Mouse (Mus musculus): ENCODE results near the gene Msh4. TPM values are rescaled to one million over a fixed set of nuclear protein-coding genes. Genes with fewer than 3 reads are reported as not detected.
"Not testable (repeated sequence)": the region's sequence is repeated elsewhere in the genome, so short reads cannot be mapped to it uniquely, and the experiment has no call there.

Gene Msh4
- polyA plus RNA-seq, 1 experiment from 2014 or later = 0.09 TPM

- Histone ChIP-seq H3K4me1 (peaks cover 17% of the 10 kb centered on the region), H3K36me3 (no peaks in the 10 kb centered on the region), H3K27me3 (ENCODE audit: insufficient read depth, poor library complexity, severe bottlenecking) (peaks cover 10% of the 10 kb centered on the region), H3K9me3 (no peaks in the 10 kb centered on the region), H3K4me3 (no peak overlapping the region), H3K27ac (peak overlapping the region; percentile 70)
- peak; percentile 71 for DNase-seq (ENCODE audit: low spot score)
- WGBS = 62% methylated on average over 6 of the region's 6 CpGs
Observed at GRCm38 (mm10) chr3:153832654-153832945, 73.3 kb downstream of the Msh4 start.

DNA sequence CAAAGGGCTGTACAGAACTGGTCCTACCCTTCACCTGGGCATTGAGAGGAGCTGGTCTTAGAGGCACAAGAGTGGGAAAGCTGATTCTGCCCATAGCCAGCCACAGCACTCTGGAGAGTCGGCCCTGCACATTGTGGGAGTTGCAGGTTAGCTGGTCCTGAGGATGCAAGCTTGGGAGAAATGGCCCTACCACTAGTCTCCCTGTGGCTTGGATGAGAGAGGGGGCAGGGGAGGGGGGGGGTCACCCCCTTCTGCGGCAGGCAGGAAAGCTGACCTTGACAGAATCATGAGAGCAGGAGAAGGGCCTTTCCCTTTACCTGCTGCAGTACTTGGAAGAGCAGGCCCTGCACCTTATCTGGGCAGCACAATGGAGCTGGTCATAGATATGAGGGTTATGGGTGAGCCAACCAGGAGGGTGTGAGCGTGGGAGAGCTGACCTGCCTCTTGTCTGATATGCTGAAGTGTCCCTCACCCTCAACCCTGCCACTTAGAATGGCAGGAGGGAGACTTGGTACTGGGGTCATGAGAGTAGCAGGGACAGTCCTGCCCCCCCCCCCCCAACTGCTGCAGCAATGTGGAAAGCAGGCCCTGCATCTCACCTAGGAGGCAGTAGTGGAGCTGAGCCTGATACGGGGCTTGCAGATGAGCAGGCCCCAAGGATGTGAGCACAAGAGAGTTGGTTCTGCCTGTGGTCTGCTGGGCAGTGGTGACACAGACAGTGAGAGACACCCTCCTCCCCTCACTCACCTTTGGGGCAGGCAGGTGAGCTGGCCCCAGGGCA is 73.9 kb downstream of the Msh4 start:
- 58% methylated on average over 4 of the region's 4 CpGs for WGBS
- H3K4me3 ChIP-seq = no peak overlapping the region
- peaks cover 10% of the 10 kb centered on the region for H3K27me3 ChIP-seq (ENCODE audit: insufficient read depth, poor library complexity, severe bottlenecking)
- peaks cover 17% of the 10 kb centered on the region for H3K4me1 ChIP-seq
- DNase-seq (ENCODE audit: low spot score) = peak; percentile 94
- H3K27ac ChIP-seq = peak overlapping the region; percentile 83
- H3K9me3 ChIP-seq = no peaks in the 10 kb centered on the region
- H3K36me3 ChIP-seq = no peaks in the 10 kb centered on the region

GRCm38 (mm10) chr3:153831014-153831872 is 74.7 kb downstream of the Msh4 start:
- peak overlapping the region; percentile 83 for H3K27ac ChIP-seq
- DNase-seq (ENCODE audit: low spot score) = no peak
- peaks cover 10% of the 10 kb centered on the region for H3K27me3 ChIP-seq (ENCODE audit: insufficient read depth, poor library complexity, severe bottlenecking)
- peaks cover 17% of the 10 kb centered on the region for H3K4me1 ChIP-seq
- H3K36me3 ChIP-seq = no peaks in the 10 kb centered on the region
- no peaks in the 10 kb centered on the region for H3K9me3 ChIP-seq
- H3K4me3 ChIP-seq = no peak overlapping the region
- WGBS = 78% methylated on average over 11 of the region's 11 CpGs

GRCm38 (mm10) chr3:153829788-153830187 is 76.2 kb downstream of the Msh4 start:
- H3K27ac ChIP-seq = not testable (repeated sequence)
- peaks cover 10% of the 10 kb centered on the region for H3K27me3 ChIP-seq (ENCODE audit: insufficient read depth, poor library complexity, severe bottlenecking)

DNA sequence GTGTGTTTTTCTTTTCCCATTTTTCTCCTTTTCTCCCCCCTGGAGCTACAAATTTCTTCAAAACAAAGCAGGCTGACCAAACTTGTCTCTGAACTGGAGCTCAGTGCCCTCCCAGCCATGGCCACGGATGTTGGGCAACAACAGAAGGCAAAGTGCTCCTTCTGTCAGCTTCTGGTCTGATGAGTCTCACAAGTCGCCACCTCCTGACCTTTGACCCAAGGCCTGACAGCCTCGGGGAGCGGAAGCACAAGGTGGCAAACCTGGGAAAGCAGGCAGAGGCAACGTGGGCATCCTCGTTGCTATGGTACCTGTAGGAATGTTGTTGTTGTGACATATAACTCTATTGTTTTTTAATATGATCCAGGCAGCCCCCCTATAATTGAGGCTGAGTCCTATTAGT is 79.3 kb downstream of the Msh4 start:
- H3K4me1 ChIP-seq = peaks cover 8% of the 10 kb centered on the region; the same call in 1 of the 2 replicates
- 51% methylated on average over 6 of the region's 6 CpGs for WGBS
- no peaks in the 10 kb centered on the region for H3K36me3 ChIP-seq
- H3K27ac ChIP-seq = no peak overlapping the region
- no peak for DNase-seq (ENCODE audit: low spot score)
- H3K9me3 ChIP-seq = no peaks in the 10 kb centered on the region
- H3K27me3 ChIP-seq (ENCODE audit: insufficient read depth, poor library complexity, severe bottlenecking) = 0 out of 2 replicates have a peak, but pooled peaks cover 2% of the 10 kb centered on the region
- no peak overlapping the region for H3K4me3 ChIP-seq

More at GRCm38 (mm10) chr3:153829788-153830187, 76.2 kb downstream of the Msh4 start:
- H3K36me3 ChIP-seq; H3K4me3 ChIP-seq; DNase-seq (ENCODE audit: low spot score); H3K9me3 ChIP-seq: not testable (repeated sequence)
- 89% methylated on average over 3 of the region's 3 CpGs for WGBS
- peaks cover 17% of the 10 kb centered on the region for H3K4me1 ChIP-seq

GRCm38 (mm10) chr3:153825197-153825596 is 80.7 kb downstream of the Msh4 start:
- Histone ChIP-seq H3K4me1 (peaks cover 3% of the 10 kb centered on the region; the same call in 1 of the 2 replicates), H3K9me3 (no peaks in the 10 kb centered on the region), H3K27me3 (ENCODE audit: insufficient read depth, poor library complexity, severe bottlenecking) (no peaks in the 10 kb centered on the region), H3K36me3 (no peaks in the 10 kb centered on the region), H3K4me3 (no peak overlapping the region), H3K27ac (no peak overlapping the region)
- WGBS = 83% methylated on average over 10 of the region's 10 CpGs
- no peak for DNase-seq (ENCODE audit: low spot score)

DNA sequence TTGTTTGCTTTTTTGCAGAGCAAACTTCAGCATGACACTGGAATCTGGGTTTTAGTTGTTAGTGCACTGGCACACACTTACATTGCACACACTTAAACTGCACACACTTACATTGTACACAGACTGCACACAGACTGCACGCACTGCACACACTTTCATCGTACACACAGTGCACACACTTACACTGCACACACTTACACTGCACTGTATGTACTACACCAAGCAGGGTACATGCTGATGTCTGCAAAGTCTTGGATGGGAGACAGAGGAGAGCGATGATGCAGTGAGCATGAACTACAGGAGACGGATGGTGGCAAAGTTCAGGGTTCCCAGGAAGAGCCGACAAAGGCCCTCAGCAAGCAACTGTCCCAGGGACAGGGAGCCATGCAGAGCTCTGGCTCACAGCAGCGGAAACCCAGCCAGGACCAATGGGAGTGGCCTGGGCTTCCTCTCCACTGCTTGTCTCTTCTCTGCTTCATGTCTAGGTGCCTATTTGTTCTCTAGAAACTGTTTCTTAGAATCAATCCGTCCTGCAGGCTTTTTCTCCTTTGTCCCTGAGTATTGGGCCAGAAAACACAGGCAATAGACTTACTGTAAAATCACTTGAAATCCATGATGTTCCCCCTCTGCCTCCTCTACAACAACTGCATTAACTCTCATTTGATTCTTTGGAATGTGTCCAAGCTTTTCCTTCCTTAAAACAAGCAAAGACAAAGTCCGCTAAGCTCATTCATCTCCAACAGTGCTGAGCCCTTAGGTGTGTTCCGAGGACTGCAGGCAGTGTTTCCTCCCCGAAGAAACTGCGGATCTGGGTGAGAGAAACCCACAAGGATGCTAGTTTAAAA is 82.0 kb downstream of the Msh4 start:
- Histone ChIP-seq H3K9me3 (no peaks in the 10 kb centered on the region), H3K4me1 (peaks cover 3% of the 10 kb centered on the region; the same call in 1 of the 2 replicates), H3K27ac (no peak overlapping the region), H3K4me3 (no peak overlapping the region), H3K27me3 (ENCODE audit: insufficient read depth, poor library complexity, severe bottlenecking) (0 out of 2 replicates have a peak, but pooled peaks cover 4% of the 10 kb centered on the region), H3K36me3 (no peaks in the 10 kb centered on the region)
- 74% methylated on average over 11 of the region's 11 CpGs for WGBS
- no peak for DNase-seq (ENCODE audit: low spot score)

DNA sequence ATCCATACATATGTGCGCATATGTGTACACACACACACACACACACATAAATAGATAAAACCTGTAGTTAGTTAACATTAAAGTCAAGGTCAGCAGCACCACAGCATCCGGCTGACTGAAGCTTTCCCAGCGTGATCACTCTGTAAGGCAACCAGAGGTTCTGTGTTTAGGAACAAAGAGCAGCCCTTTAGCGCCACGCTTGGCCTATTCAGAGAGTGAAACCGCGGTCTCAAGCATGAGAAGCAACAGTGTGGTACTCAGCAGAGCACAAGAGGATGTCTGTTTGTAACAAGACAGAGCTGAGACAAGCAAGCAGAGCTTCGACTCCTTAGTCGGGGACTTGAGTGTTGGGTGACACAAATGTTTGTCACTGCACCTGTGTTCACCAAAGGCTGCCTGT is 86.5 kb downstream of the Msh4 start:
- Histone ChIP-seq H3K36me3 (no peaks in the 10 kb centered on the region), H3K4me1 (peaks cover 10% of the 10 kb centered on the region; the same call in 1 of the 2 replicates), H3K27ac (no peak overlapping the region), H3K4me3 (no peak overlapping the region), H3K27me3 (ENCODE audit: insufficient read depth, poor library complexity, severe bottlenecking) (peaks cover 7% of the 10 kb centered on the region; the same call in 1 of the 2 replicates), H3K9me3 (no peaks in the 10 kb centered on the region)
- no peak for DNase-seq (ENCODE audit: low spot score)
- 88% methylated on average over 9 of the region's 9 CpGs for WGBS

GRCm38 (mm10) chr3:153818723-153819122 is 87.2 kb downstream of the Msh4 start:
- Histone ChIP-seq H3K9me3 (no peaks in the 10 kb centered on the region), H3K4me3 (no peak overlapping the region)
- 92% methylated on average over 3 of the region's 3 CpGs for WGBS

DNA sequence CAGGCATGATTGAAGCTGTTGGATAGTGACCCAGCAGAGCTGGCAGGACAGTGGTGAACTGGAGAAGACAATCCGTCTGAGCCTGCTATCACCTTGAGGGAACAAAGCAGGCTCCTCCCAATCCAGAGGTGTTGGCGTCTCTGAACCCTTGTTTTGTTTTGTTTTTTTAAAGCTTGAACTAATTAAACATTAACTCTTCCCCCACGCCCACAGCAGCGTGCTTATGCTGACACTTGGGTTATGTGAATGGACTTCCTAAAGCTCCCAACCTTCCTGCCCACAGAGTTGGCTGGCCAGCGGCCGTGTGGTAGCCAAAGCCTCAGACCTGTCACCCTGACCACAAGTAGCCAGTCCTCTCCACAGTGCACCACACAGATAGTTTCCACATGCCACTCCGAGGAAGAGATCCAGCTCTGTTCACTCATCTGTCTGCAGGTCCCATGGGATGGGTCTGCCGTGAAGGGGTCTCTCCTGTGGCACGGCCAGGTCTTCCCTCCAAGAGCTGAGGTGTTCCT is 88.5 kb downstream of the Msh4 start:
- no peak overlapping the region for H3K27ac ChIP-seq
- WGBS = 79% methylated on average over 9 of the region's 9 CpGs
- peaks cover 7% of the 10 kb centered on the region; the same call in 1 of the 2 replicates for H3K27me3 ChIP-seq (ENCODE audit: insufficient read depth, poor library complexity, severe bottlenecking)

More at GRCm38 (mm10) chr3:153818723-153819122, 87.2 kb downstream of the Msh4 start:
- Histone ChIP-seq H3K36me3 (no peaks in the 10 kb centered on the region), H3K4me1 (peaks cover 10% of the 10 kb centered on the region; the same call in 1 of the 2 replicates), H3K27me3 (ENCODE audit: insufficient read depth, poor library complexity, severe bottlenecking) (peaks cover 7% of the 10 kb centered on the region; the same call in 1 of the 2 replicates), H3K27ac (no peak overlapping the region)
- no peak for DNase-seq (ENCODE audit: low spot score)

DNA sequence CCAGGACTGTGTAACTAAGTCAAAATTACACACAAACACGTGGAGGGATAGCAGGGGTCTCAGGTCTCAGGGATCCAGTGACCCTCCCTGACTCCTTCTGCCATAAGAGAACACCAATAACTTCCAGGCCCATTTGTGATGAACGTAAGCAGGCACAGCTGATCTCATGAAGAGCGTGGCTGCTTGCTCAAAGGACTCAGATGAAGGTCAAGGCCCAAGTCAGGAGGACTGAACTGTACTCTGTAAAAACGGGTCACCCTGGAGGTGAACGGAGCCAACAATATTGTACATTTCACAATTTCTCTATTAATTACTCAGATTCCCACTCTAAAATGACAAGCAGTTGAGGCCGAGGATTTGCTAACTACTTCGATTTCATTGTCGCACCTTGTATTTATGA is 91.9 kb downstream of the Msh4 start:
- Histone ChIP-seq H3K4me3 (no peak overlapping the region), H3K36me3 (no peaks in the 10 kb centered on the region), H3K4me1 (0 out of 2 replicates have a peak, but pooled peaks cover 7% of the 10 kb centered on the region), H3K27me3 (ENCODE audit: insufficient read depth, poor library complexity, severe bottlenecking) (peaks cover 2% of the 10 kb centered on the region; the same call in 1 of the 2 replicates), H3K27ac (no peak overlapping the region), H3K9me3 (no peaks in the 10 kb centered on the region)
- WGBS = 85% methylated on average over 8 of the region's 8 CpGs
- DNase-seq (ENCODE audit: low spot score) = no peak

More for the DNA sequence above, 88.5 kb downstream of the Msh4 start:
- H3K36me3 ChIP-seq = no peaks in the 10 kb centered on the region
- DNase-seq (ENCODE audit: low spot score) = no peak
- 0 out of 2 replicates have a peak, but pooled peaks cover 7% of the 10 kb centered on the region for H3K4me1 ChIP-seq
- H3K4me3 ChIP-seq = no peak overlapping the region
- no peaks in the 10 kb centered on the region for H3K9me3 ChIP-seq

DNA sequence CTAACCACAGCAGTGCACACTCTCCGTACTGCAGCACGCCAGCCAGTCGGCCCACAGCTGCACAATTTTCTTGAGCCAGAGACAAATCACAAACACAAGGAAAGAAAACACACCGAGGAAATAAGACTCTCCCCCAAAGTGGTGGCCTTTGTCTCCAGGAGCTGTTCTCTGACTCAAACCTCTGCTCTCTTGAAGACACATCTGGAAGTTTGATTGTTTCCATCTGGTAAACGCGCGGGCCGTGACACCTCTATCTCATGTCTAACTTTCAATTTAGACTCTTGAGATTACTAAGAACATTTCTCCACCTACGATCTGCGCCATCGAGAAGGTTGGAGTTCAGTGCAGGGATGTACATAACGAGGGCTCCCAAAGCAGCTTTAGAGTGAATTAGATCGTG is 97.5 kb downstream of the Msh4 start:
- WGBS = 74% methylated on average over 13 of the region's 13 CpGs
- no peak for DNase-seq (ENCODE audit: low spot score)

More for the DNA sequence above, 97.5 kb downstream of the Msh4 start:
- peaks cover 12% of the 10 kb centered on the region for H3K4me1 ChIP-seq
- H3K4me3 ChIP-seq = no peak overlapping the region
- H3K27me3 ChIP-seq (ENCODE audit: insufficient read depth, poor library complexity, severe bottlenecking) = peaks cover 4% of the 10 kb centered on the region; the same call in 1 of the 2 replicates
- no peaks in the 10 kb centered on the region for H3K36me3 ChIP-seq
- peak overlapping the region; percentile 63; the same call in 1 of the 2 replicates for H3K27ac ChIP-seq
- no peaks in the 10 kb centered on the region for H3K9me3 ChIP-seq
